Mouse (Mus musculus): Measurements from ENCODE around the gene Acp5.

The Acp5 gene

DNA sequence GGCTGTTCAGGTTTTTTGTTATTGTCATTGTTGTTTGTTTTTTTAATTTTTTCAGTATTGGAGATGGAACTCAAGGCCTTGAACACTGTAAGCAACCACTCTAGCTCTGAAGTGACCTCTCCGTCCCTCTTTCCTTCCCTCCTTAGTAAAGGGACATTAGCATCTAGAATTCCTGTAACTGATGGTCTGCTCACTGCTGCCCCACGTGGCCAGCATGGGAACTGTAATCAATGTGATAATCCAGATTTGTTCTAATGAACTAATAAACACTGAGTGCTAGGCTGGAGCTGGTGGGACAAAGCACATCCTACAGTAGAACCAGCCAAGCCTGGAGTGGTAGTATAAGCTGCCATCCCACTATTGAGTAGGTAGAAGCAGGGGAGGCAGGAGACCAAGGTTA lies 3.0 kb upstream of the Acp5 start:
- DNase-seq = no peak

DNA sequence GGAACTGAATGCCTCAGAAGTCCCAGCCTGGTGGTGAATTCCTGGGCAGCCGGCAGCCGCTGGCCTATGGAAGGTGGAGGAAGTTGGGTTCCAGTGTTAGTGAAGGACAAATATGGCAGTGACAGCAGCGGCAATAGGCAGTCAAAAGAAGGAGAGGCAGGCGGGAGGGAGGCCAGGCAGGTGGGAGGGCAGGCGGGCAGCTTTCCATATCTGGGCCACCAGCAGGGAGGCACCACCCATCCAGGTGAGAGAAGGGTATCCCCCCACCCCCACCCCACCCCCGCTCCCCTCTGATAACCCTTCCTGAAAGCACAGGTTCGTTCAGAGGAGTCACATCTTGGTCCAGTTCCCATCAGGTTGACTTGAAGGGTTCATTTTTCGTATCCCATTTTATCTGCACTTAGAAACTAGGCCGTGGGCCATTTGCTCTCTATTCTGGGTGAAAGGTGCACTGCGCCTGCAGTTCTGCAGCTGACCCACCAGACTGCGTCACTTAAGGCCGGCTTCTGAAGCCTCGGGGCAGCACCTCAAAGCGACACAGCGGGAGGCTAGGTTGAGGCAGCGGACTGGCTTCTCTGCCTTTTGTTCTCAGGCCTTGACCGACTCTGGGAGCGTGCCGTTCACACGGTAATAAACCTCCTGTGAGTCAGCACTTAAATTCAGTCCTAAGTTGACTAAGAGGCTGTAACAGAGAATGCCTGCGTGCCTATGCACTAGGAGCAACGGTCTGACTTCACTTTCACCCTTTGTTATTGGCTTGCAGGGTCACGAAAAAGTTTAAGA lies 1.4 kb upstream of the Acp5 start:
- no peak for DNase-seq

DNA sequence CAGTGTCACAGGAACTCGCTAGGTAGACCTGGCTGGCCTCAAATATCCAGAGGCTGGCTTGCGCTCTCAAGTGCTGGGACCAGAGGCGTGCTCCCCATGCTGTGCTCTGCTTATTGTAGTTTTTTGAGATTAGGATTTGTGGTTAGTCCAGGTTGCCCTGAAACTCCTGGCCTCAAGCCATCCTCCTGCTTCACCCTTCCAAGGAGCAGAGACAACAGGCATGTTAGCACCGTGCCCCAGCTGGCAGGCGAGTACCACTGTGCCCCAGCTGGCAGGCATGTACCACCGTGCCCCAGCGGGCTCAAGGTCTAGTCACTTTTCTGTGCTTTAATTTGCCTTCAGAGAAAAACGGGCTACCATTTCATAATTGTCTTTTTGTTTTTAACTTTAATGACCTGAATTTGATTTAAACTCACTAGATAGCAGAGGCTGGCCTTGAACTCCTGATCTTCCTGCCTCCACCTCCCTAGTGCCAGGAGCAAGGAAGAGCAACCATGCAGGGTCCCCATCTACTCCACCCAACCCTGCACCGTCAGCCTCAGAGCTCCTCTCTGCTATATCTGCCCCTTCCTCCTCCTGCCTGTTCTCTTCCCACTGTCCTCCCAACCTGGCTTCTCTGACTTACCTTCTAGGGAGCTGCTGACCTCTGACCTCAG lies 395 bp downstream of the Acp5 start:
- no peak for DNase-seq

GRCm38 (mm10) chr9:22134246-22134890 lies 1.1 kb downstream of the Acp5 start:
- DNase-seq = no peak

DNA sequence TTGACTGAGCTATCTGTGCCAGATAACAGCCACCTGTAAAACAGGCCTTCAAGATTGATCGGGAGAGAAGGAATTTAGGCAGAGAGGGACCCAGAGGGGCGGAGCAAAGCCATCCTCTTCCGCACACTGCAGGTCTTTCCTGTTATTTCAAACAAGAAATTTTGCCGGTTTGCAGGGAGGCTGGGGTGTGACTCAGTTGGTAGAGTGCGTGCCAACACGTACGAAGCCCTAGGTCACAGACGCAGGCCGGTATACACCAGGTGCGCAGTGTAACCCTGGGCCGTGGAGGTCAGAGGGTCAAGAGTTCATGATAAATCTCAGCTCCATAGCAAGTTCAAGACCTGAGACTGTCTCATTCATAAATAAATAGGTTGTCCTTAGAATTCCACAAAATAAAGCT lies 3.3 kb downstream of the Acp5 start:
- no peak for DNase-seq

GRCm38 (mm10) chr9:22131226-22131981 lies 4.1 kb downstream of the Acp5 start:
- DNase-seq = no peak

GRCm38 (mm10) chr9:22125246-22126027 lies 10.1 kb downstream of the Acp5 start:
- DNase-seq = no peak

DNA sequence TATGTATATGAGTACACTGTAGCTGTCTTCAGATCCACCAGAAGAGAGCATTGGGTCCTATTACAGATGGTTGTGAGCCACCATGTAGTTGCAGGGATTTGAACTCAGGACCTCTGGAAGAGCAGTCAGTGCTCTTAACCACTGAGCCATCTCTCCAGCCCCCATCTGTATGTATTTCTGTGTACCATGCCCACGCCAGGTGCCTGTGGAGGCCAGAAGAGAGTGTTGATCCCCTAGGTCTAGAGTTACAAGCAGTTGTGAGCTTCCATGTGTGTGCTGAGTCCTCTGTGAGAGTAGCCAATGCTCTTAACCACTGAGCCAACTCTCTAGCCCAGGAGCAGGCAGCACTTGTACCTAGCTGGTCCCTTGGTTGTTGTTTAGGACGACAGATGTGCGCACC lies 11.3 kb downstream of the Acp5 start:
- DNase-seq = no peak

DNA sequence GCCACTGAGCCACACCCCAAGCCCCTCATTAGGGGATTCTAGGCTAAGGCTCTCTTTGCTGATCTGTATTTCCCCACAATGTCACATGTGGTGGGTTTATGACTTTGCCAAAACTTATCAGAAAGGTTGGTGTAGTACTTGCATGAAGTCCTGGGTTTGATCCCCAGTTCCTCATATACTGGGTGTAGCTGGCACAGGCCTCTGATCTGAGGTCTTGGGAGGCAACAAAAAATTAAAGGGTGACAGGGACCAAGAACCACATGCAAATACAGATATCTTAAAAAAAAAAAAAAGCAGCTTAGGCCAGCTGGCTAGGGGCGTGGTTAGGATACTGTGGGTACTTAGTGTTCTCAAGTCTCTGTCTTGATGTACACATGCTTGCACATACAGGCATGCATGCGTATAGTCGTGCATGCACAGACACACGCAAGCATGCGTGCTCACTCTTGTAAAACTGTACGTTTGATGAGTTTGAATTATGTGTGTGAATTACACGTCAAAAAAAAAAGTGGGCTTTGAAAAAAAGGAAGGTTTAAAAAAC lies 12.4 kb downstream of the Acp5 start:
- no peak for DNase-seq

GRCm38 (mm10) chr9:22122005-22122404 lies 13.5 kb downstream of the Acp5 start:
- no peak for DNase-seq

GRCm38 (mm10) chr9:22121545-22121944 lies 14.0 kb downstream of the Acp5 start:
- DNase-seq = no peak

DNA sequence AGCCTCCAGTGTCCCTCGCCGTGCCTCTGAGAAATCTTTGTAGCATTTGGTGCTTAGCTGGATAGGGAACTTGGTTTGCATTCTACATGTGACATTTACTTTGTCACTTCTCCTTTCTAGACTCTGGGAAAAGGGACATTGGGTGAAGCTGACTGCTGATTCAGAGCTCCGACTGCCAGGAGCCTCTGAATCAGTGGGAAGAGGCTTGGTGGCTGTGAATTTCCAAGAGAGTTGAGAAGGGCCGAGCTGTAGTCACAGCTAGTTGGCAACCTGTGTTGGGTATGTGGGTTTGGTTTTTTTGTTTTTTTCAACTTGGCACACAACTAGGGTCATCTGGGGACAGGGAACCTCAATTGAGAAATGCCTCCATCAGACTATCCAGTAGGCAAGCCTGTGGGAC lies 16.0 kb downstream of the Acp5 start:
- peak; percentile 41 for DNase-seq

DNA sequence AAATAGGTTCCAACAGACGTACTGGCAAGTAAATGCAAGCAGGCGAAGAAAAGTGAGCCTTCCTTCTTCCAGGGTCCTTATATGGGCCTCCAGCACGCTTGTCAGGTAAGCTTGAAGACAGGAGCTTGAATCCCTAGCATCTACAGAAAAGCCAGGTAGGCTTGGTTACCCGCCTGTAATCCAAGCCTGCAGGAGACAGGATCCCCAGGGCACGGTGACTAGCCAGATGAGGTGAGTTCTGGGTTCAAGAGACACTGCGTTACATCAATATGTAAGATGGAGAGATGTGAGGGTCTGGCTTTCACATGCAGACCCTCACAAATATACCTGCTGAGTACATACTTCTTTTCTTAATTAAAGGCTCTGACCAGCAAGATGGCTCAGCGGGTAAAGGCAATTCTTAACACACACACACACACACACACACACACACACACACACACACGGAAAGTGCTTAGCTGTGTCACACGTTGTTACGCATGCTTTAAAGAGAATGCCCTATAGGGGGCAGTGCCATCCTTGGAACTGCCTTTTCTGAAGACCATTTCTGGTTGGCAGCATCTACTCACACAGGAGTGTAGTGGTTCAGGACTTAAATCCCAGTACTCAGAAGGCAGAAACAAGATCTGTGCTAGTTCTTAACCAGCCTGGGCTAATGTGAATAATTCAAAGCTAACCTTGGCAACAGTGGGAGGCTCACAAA lies 17.6 kb downstream of the Acp5 start:
- DNase-seq = no peak

GRCm38 (mm10) chr9:22116740-22117426 lies 18.6 kb downstream of the Acp5 start, which contains the start of gene Elof1:
TSS of gene Elof1 (minus strand) at chr9:22117172.
- DNase-seq = peak; percentile 92

- no peak for DNase-seq
These were observed 19.4 kb downstream of the Acp5 start for GRCm38 (mm10) chr9:22116086-22116485.

GRCm38 (mm10) chr9:22115635-22116034 lies 19.9 kb downstream of the Acp5 start:
- no peak for DNase-seq

DNA sequence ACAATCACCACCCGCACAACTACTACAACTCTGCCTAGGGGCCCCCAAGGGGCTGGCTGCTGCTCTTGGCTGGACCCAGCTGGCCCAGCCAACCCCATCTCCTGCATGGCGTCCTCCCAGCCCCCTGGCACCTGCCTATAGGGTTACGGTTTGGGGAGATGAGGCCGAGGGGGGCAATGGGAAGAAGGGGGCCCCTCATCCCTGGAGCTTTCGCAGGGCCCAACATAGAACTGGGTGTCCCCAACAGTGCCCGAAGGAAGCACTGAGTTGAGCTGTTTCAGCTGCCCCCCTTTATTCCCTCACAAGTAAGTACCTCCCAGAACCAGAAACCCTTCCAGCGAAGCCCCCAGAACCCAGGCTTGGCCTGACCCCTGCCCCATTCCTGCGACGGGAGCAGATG lies 27.3 kb downstream of the Acp5 start:
- DNase-seq = no peak

DNA sequence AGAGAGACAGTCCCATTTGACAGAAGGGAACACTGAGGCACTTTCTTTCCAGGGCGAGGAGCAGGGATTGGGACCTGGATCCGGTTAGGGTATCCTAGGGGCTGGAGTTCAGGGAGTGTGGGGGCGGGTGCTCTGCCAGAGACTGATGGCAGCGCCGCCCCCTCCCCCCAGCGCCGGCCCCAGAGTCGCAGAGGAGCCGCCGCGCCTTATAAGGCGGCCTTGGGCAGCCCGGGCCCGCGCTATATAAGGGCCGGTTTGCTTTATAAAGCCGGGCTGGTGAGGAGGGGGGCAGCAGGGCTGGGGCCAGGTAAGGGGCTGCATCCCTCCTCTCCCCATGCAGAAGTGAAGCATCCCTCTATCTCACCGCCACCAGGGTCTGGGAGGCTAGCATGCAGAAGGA lies 35.6 kb downstream of the Acp5 start:
- DNase-seq = no peak

GRCm38 (mm10) chr9:22098993-22099696 lies 36.4 kb downstream of the Acp5 start, which contains the start of gene Cnn1:
TSS of gene Cnn1 (plus strand) at chr9:22099216.
- DNase-seq = no peak

GRCm38 (mm10) chr9:22095854-22096307 lies 39.6 kb downstream of the Acp5 start:
- peak; percentile 68 for DNase-seq

All from right cerebral cortex, postnatal 25 days (tissue).